In the genomic region with DNA sequence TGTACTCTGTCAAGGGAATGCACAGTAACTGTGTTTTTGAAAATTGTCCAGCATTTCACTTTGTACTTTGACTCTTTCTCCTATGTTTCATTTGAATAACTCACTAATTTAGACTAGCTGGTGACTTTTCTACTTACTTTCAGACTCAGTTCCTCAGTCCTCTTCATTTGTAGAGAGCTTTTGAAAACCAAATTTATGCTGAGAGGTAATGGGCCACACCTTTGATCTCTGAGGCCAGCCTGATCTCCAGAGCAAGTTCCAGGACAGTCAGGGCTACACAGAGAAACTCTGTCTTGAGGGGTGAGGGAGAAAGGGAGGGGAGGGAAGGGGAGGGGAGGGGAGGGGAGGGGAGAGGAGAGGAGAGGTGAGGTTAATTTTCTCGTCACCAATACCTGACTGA, we compare ENCODE assay signal across 28 mouse cellular contexts. TPM values are rescaled to one million over a fixed set of nuclear protein-coding genes. Genes with fewer than 3 reads are reported as not detected.
DNase-seq lines count a peak whose midpoint lies in the region; ATAC-seq and TF ChIP-seq lines count a peak whose summit lies in the region.
"Had no signal": no experiment of that assay in that cellular context is flagged by ENCODE, and none has a peak within 500 bp of the region (broad histone marks: within the 10 kb centered on the region; RNA-seq: fewer than 3 reads in every experiment).

No protein-coding gene starts in this region.

- peaks cover 19% of the 10 kb centered on the region for H3K4me1 ChIP-seq in hindbrain, embryonic 12.5 days
- H3K4me1 ChIP-seq in hindbrain, embryonic 13.5 days (replicated peaks): peaks cover 54% of the 10 kb centered on the region
- peaks cover 10% of the 10 kb centered on the region for H3K4me1 ChIP-seq in kidney, postnatal 0 days (replicated peaks; ENCODE audit: insufficient read depth, low read length)
- H3K4me1 ChIP-seq in lung, embryonic 16.5 days (replicated peaks; ENCODE audit: control insufficient read depth, insufficient read depth, low read length): peaks cover 57% of the 10 kb centered on the region

- no peak overlapping the region for H3K4me2 ChIP-seq in hindbrain, embryonic 12.5 days (replicated peaks)
- no peak overlapping the region for H3K4me2 ChIP-seq in hindbrain, embryonic 13.5 days
- H3K4me2 ChIP-seq in kidney, postnatal 0 days (ENCODE audit: low read length): no peak overlapping the region
- no peak overlapping the region for H3K4me2 ChIP-seq in lung, embryonic 16.5 days (ENCODE audit: low read depth, low read length)
- H3K4me2 ChIP-seq: forebrain, embryonic 13.5 days; heart, embryonic 13.5 days; limb, embryonic 15.5 days; liver, embryonic 15.5 days; neural tube, embryonic 15.5 days; stomach, embryonic 15.5 days had no signal

- H3K9ac ChIP-seq in hindbrain, embryonic 12.5 days: no peak overlapping the region
- no peak overlapping the region for H3K9ac ChIP-seq in hindbrain, embryonic 13.5 days
- no peak overlapping the region for H3K9ac ChIP-seq in kidney, postnatal 0 days (ENCODE audit: low read depth, low read length)
- H3K9ac ChIP-seq in lung, embryonic 16.5 days (ENCODE audit: low read length): no peak overlapping the region
- H3K9ac ChIP-seq: forebrain, embryonic 13.5 days; heart, embryonic 13.5 days; limb, embryonic 15.5 days; liver, embryonic 15.5 days; neural tube, embryonic 15.5 days; stomach, embryonic 15.5 days had no signal

- H3K27me3 ChIP-seq in hindbrain, embryonic 12.5 days: no peaks in the 10 kb centered on the region
- no peaks in the 10 kb centered on the region for H3K27me3 ChIP-seq in hindbrain, embryonic 13.5 days
- no peaks in the 10 kb centered on the region for H3K27me3 ChIP-seq in kidney, postnatal 0 days (ENCODE audit: insufficient read depth, low read length)
- no peaks in the 10 kb centered on the region for H3K27me3 ChIP-seq in lung, embryonic 16.5 days (ENCODE audit: control insufficient read depth, insufficient read depth, low read depth, low read length)
- H3K27me3 ChIP-seq: CH12.LX; forebrain, embryonic 13.5 days; heart, embryonic 13.5 days; limb, embryonic 15.5 days; liver, embryonic 15.5 days; megakaryocyte, embryonic 14.5 days; neural tube, embryonic 15.5 days; stomach, embryonic 15.5 days had no signal

- no peak for DNase-seq in kidney, postnatal 0 days (ENCODE audit: low spot score)
- DNase-seq in kidney, postnatal 10 days: no peak
- DNase-seq in lung, postnatal 10 days: no peak
- DNase-seq in WW6 (ENCODE audit: low read depth, low spot score): peak; percentile 18
- DNase-seq in embryo, embryonic 11 days: no peak
- DNase-seq: adrenal gland, adult 8-10 months; cerebellum, adult 8-10 months; cerebellum, postnatal 25 days; gastrocnemius, postnatal 10 days; heart, postnatal 10 days; layer of hippocampus, postnatal 36 days; midbrain, embryonic 14.5 days; retina, postnatal 1 day; right cerebral cortex, postnatal 14 days had no signal

- WGBS in hindbrain, embryonic 12.5 days: no CpG with 5 or more reads among the region's 1 CpGs
- 60% methylated on average over 1 of the region's 1 CpGs for WGBS in hindbrain, embryonic 13.5 days
- WGBS in kidney, postnatal 0 days: 21% methylated on average over 1 of the region's 1 CpGs
- 27% methylated on average over 1 of the region's 1 CpGs for WGBS in lung, embryonic 16.5 days

- TF ChIP-seq CTCF in kidney, postnatal 0 days (IDR thresholded peaks at IDR 0.05; ENCODE audit: low read depth): no peak

- no peaks in the 10 kb centered on the region for H3K9me3 ChIP-seq in hindbrain, embryonic 12.5 days (replicated peaks)
- no peaks in the 10 kb centered on the region for H3K9me3 ChIP-seq in hindbrain, embryonic 13.5 days
- no peaks in the 10 kb centered on the region for H3K9me3 ChIP-seq in kidney, postnatal 0 days (replicated peaks; ENCODE audit: low read length)
- H3K9me3 ChIP-seq in lung, embryonic 16.5 days (ENCODE audit: control insufficient read depth, low read length): no peaks in the 10 kb centered on the region
- H3K9me3 ChIP-seq: forebrain, embryonic 13.5 days; heart, embryonic 13.5 days; hindbrain, embryonic 10.5 days; limb, embryonic 10.5 days; limb, embryonic 15.5 days; liver, embryonic 15.5 days; megakaryocyte, embryonic 14.5 days; neural tube, embryonic 15.5 days; stomach, embryonic 15.5 days had no signal

- no peak overlapping the region for H3K4me3 ChIP-seq in hindbrain, embryonic 12.5 days
- no peak overlapping the region for H3K4me3 ChIP-seq in hindbrain, embryonic 13.5 days
- no peak overlapping the region for H3K4me3 ChIP-seq in kidney, postnatal 0 days (replicated peaks; ENCODE audit: low read depth, low read length)
- no peak overlapping the region for H3K4me3 ChIP-seq in lung, embryonic 16.5 days (ENCODE audit: low read length)
- H3K4me3 ChIP-seq: forebrain, embryonic 13.5 days; heart, embryonic 13.5 days; hindbrain, embryonic 10.5 days; limb, embryonic 10.5 days; limb, embryonic 15.5 days; liver, embryonic 15.5 days; megakaryocyte, embryonic 14.5 days; neural tube, embryonic 15.5 days; stomach, embryonic 15.5 days had no signal

- ATAC-seq in hindbrain, embryonic 12.5 days (ENCODE audit: low FRiP score): no peak
- ATAC-seq in hindbrain, embryonic 13.5 days (ENCODE audit: low FRiP score): no peak
- peak; percentile 41; the same call in 1 of the 2 replicates for ATAC-seq in kidney, postnatal 0 days (replicated peaks; ENCODE audit: low FRiP score, low read depth)
- ATAC-seq in lung, embryonic 16.5 days (ENCODE audit: low read depth): no peak
- ATAC-seq: forebrain, embryonic 13.5 days; intestine, postnatal 0 days had no signal

- peak overlapping the region; percentile 8; the same call in 1 of the 2 replicates for H3K27ac ChIP-seq in hindbrain, embryonic 12.5 days
- H3K27ac ChIP-seq in hindbrain, embryonic 13.5 days: no peak overlapping the region; the same call in 1 of the 2 replicates
- H3K27ac ChIP-seq in kidney, postnatal 0 days: peak overlapping the region; percentile 72
- peak overlapping the region; percentile 92 for H3K27ac ChIP-seq in lung, embryonic 16.5 days (ENCODE audit: low read length)
- H3K27ac ChIP-seq: forebrain, embryonic 13.5 days; heart, embryonic 13.5 days; hindbrain, embryonic 10.5 days; limb, embryonic 10.5 days; limb, embryonic 15.5 days; liver, embryonic 15.5 days; neural tube, embryonic 15.5 days had no signal

- H3K36me3 ChIP-seq in hindbrain, embryonic 12.5 days: peaks cover 38% of the 10 kb centered on the region
- peaks cover 43% of the 10 kb centered on the region for H3K36me3 ChIP-seq in hindbrain, embryonic 13.5 days
- H3K36me3 ChIP-seq in kidney, postnatal 0 days (ENCODE audit: insufficient read depth, low read length): peaks cover 13% of the 10 kb centered on the region; the same call in 1 of the 2 replicates
- H3K36me3 ChIP-seq in lung, embryonic 16.5 days (ENCODE audit: control insufficient read depth, insufficient read depth, low read length): peaks cover 2% of the 10 kb centered on the region

RNA-seq across cellular contexts. Expression of a gene that starts 25.7 kb away (rescaled TPM):
- 14.3 and 17.7 TPM in 2 replicates for polyA plus RNA-seq in hindbrain, embryonic 12.5 days (2016; fragmentation: Nextera tagmentation; extraction: Ambion mirVana)
- polyA plus RNA-seq in hindbrain, embryonic 13.5 days (2015; fragmentation: Nextera tagmentation; extraction: Ambion mirVana): 17.3 and 19.5 TPM in 2 replicates
- 17.4 and 17.6 TPM in 2 replicates for polyA plus RNA-seq in kidney, postnatal 0 days (2015; fragmentation: Nextera tagmentation; extraction: Ambion mirVana)
- 22.8 and 24.9 TPM in 2 replicates for polyA plus RNA-seq in lung, embryonic 16.5 days (2015; fragmentation: Nextera tagmentation; extraction: Ambion mirVana)
